Mouse (Mus musculus): Measurements from ENCODE around the gene Wasf3.

The Wasf3 gene

GRCm38 (mm10) chr5:146402311-146402710 is 17.5 kb downstream of the Wasf3 start:
- DNase-seq, result no peak

GRCm38 (mm10) chr5:146403923-146404322 is 19.1 kb downstream of the Wasf3 start:
- DNase-seq, result no peak

GRCm38 (mm10) chr5:146406133-146406532 is 21.3 kb downstream of the Wasf3 start:
- no peak for DNase-seq

GRCm38 (mm10) chr5:146407791-146408190 is 23.0 kb downstream of the Wasf3 start:
- no peak for DNase-seq

- no peak for DNase-seq
Measured at GRCm38 (mm10) chr5:146408604-146409003, 23.8 kb downstream of the Wasf3 start.

- DNase-seq, result no peak
Measured at GRCm38 (mm10) chr5:146410821-146411220, 26.0 kb downstream of the Wasf3 start.

- no peak for DNase-seq
Measured at GRCm38 (mm10) chr5:146412743-146413430, 28.1 kb downstream of the Wasf3 start.

- DNase-seq, result no peak
Measured at GRCm38 (mm10) chr5:146414611-146415010, 29.8 kb downstream of the Wasf3 start.

- no peak for DNase-seq
Measured at GRCm38 (mm10) chr5:146415218-146415617, 30.4 kb downstream of the Wasf3 start.

- DNase-seq, result no peak
Measured at GRCm38 (mm10) chr5:146416331-146417110, 31.7 kb downstream of the Wasf3 start.

GRCm38 (mm10) chr5:146418092-146418491 is 33.3 kb downstream of the Wasf3 start:
- DNase-seq, result no peak

GRCm38 (mm10) chr5:146420081-146420480 is 35.3 kb downstream of the Wasf3 start:
- DNase-seq, result no peak

GRCm38 (mm10) chr5:146424711-146425326 is 40.0 kb downstream of the Wasf3 start:
- DNase-seq, result no peak

- no peak for DNase-seq
Measured at GRCm38 (mm10) chr5:146425656-146426055, 40.9 kb downstream of the Wasf3 start.

- DNase-seq, result no peak
Measured at GRCm38 (mm10) chr5:146428109-146428508, 43.3 kb downstream of the Wasf3 start.

- DNase-seq, result no peak
Measured at GRCm38 (mm10) chr5:146431821-146432220, 47.0 kb downstream of the Wasf3 start.

GRCm38 (mm10) chr5:146432476-146432875 is 47.7 kb downstream of the Wasf3 start:
- no peak for DNase-seq

GRCm38 (mm10) chr5:146435316-146435715 is 50.5 kb downstream of the Wasf3 start:
- no peak for DNase-seq

- DNase-seq, result no peak
Measured at GRCm38 (mm10) chr5:146436796-146437195, 52.0 kb downstream of the Wasf3 start.

- no peak for DNase-seq
Measured at GRCm38 (mm10) chr5:146439152-146439781, 54.5 kb downstream of the Wasf3 start.

GRCm38 (mm10) chr5:146440273-146440672 is 55.5 kb downstream of the Wasf3 start:
- no peak for DNase-seq

GRCm38 (mm10) chr5:146442767-146443166 is 58.0 kb downstream of the Wasf3 start:
- DNase-seq, result no peak

- no peak for DNase-seq
Measured at GRCm38 (mm10) chr5:146446633-146447032, 61.8 kb downstream of the Wasf3 start.
